Mouse (Mus musculus) hindbrain, embryonic 14.5 days (tissue): ENCODE measurements around the gene Krtap6-1. TPM values are rescaled to one million over a fixed set of nuclear protein-coding genes. Genes with fewer than 3 reads are reported as not detected.

Source experiments
- polyA plus RNA-seq: library from polyadenylated mRNA; unstranded; fragments of >200 nt; fragmentation: Nextera tagmentation; extraction: Ambion mirVana; gene quantifications from 2 replicates; pipeline ENCODE4 v1.2.1, GENCODE M21; 2014

The Krtap6-1 gene
- polyA plus RNA-seq, 1 experiment from 2014 or later: not detected

Other genes starting within 250 kb of the Krtap6-1 start
- not detected in 2 replicates for gene Gm20741, start 219.5 kb upstream of the Krtap6-1 start, polyA plus RNA-seq
- gene Krtap15, start 211.5 kb upstream of the Krtap6-1 start, polyA plus RNA-seq: not detected in 2 replicates
- gene Krtap14, start 205.6 kb upstream of the Krtap6-1 start, polyA plus RNA-seq: not detected in 2 replicates
- gene Krtap19-1, start 162.3 kb upstream of the Krtap6-1 start, polyA plus RNA-seq: not detected in 2 replicates
- not detected in 2 replicates for gene Krtap19-2, start 157.4 kb upstream of the Krtap6-1 start, polyA plus RNA-seq
- gene Krtap19-3, start 153.7 kb upstream of the Krtap6-1 start, polyA plus RNA-seq: not detected in 2 replicates
- not detected in 2 replicates for gene Krtap19-4, start 146.6 kb upstream of the Krtap6-1 start, polyA plus RNA-seq
- not detected in 2 replicates for gene Krtap19-5, start 135.2 kb upstream of the Krtap6-1 start, polyA plus RNA-seq
- not detected in 2 replicates for gene Krtap19-9b, start 99.4 kb upstream of the Krtap6-1 start, polyA plus RNA-seq
- not detected in 2 replicates for gene Krtap16-3, start 68.8 kb upstream of the Krtap6-1 start, polyA plus RNA-seq
- not detected in 2 replicates for gene Krtap22-2, start 20.9 kb upstream of the Krtap6-1 start, polyA plus RNA-seq
- gene Gm10229, start 16.4 kb upstream of the Krtap6-1 start, polyA plus RNA-seq: not detected in 2 replicates
- gene Gm10228, start 9.8 kb downstream of the Krtap6-1 start, polyA plus RNA-seq: not detected in 2 replicates
- not detected in 2 replicates for gene Krtap6-5, start 16.2 kb downstream of the Krtap6-1 start, polyA plus RNA-seq
- not detected in 2 replicates for gene 1110025L11Rik, start 32.3 kb downstream of the Krtap6-1 start, polyA plus RNA-seq
- gene Krtap6-3, start 52.3 kb downstream of the Krtap6-1 start, polyA plus RNA-seq: not detected in 2 replicates
- gene Gm6358, start 109.2 kb downstream of the Krtap6-1 start, polyA plus RNA-seq: not detected in 2 replicates
- gene Gm10061, start 119.4 kb downstream of the Krtap6-1 start, polyA plus RNA-seq: not detected in 2 replicates
- gene Gm9789, start 126.3 kb downstream of the Krtap6-1 start, polyA plus RNA-seq: not detected in 2 replicates
- not detected in 2 replicates for gene Gm7735, start 137.8 kb downstream of the Krtap6-1 start, polyA plus RNA-seq
- gene 1110057P08Rik, start 143.0 kb downstream of the Krtap6-1 start, polyA plus RNA-seq: not detected in 2 replicates
- not detected in 2 replicates for gene Krtap20-2, start 174.2 kb downstream of the Krtap6-1 start, polyA plus RNA-seq